Mouse (Mus musculus) left cerebral cortex, adult 9 months (tissue): ENCODE results near the gene Prss33.
"Not testable (repeated sequence)": the region's sequence is repeated elsewhere in the genome, so short reads cannot be mapped to it uniquely, and the experiment has no call there.

ENCODE experiments used
- DNase-seq, 2 experiments: peaks; one replicate each; pipeline ENCODE4 v3.0.0; 2022; ENCODE audit warnings: low spot score in 2 of 2

Prss33 gene

GRCm38 (mm10) chr17:23836006-23836575, at the start of gene Prss33:
Prss33 (minus strand) TSS chr17:23836056.
- DNase-seq = no peak

DNA sequence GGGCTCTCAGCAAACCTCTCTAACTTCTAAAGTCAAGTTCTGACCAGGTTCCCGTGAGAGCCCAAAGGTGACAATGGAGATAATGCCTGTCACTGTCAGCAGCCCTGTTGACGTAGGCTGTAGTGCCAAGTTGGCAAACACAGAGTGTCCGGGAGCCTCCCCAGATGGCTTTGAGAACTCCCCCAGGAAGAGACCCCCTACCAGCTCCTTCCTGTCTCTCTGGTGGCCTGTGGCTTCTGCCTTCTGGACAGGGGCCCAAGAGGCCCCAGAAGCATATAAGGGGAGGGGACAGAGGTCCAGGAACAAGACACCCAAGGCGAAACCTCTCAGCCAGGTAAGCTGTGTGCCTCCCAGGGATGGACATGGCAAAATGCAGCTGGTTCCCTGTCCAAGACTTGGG, 44.7 kb upstream of the Prss33 start, which contains the start of the genes Dcpp1 and Dcpp2:
Gene Dcpp1 (plus strand): TSS at position 301 of the 400 bp plus-strand sequence.
Gene Dcpp2 (plus strand): TSS at position 305 of the 400 bp plus-strand sequence.
- not testable (repeated sequence) for DNase-seq

- DNase-seq = peak in 1 of 2 experiments; percentile 7
These were observed 41.3 kb upstream of the Prss33 start for GRCm38 (mm10) chr17:23877166-23877565.

- DNase-seq = peak; percentile 25 to 46
These were observed 40.9 kb upstream of the Prss33 start for GRCm38 (mm10) chr17:23876741-23877140.

GRCm38 (mm10) chr17:23873884-23874856, 38.3 kb upstream of the Prss33 start:
- DNase-seq = peak in 1 of 2 experiments; percentile 46

- DNase-seq = no peak
These were observed 32.7 kb upstream of the Prss33 start for GRCm38 (mm10) chr17:23868513-23868912.

- no peak for DNase-seq
These were observed 31.9 kb upstream of the Prss33 start, which contains the start of gene Prss21 for GRCm38 (mm10) chr17:23867756-23868155. Prss21 (plus strand) TSS chr17:23868056.

DNA sequence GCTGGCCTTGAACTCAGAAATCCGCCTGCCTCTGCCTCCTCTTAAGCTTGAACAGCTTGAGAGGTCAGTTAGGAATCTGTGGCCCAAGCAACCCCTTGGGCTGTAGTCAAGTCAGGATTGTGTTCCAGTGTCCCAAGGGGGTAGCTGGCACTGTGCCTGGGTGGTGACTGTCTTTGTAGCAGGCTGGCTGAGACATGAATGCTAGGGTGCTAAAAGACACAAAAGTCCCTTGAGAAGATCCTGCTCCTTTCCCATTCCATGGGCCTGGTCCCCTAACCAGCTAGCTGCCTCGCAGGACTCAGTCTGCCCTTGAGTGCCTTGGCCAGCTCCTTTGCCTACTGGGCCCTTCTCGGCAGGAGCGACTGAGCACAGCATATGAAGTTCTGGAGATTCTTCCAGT, 27.1 kb upstream of the Prss33 start:
- DNase-seq = no peak

GRCm38 (mm10) chr17:23857913-23858312, 22.1 kb upstream of the Prss33 start:
- no peak for DNase-seq

DNA sequence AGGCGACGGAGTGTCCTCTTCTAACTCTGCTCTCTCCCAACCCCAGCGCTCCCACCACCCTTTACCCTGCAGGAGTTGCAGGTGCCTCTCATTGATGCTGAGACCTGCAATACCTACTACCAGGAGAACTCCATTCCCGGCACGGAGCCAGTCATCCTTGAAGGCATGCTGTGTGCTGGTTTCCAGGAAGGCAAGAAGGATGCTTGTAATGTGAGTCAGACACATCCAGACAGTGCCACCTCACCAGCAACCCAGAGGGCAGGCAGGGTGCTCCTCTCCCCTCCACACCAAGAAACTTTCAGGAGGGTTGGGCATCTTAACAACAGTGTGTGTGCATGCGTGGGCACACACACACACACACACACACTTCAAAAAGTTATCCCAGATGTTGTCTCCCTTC, 21.3 kb upstream of the Prss33 start:
- no peak for DNase-seq

DNA sequence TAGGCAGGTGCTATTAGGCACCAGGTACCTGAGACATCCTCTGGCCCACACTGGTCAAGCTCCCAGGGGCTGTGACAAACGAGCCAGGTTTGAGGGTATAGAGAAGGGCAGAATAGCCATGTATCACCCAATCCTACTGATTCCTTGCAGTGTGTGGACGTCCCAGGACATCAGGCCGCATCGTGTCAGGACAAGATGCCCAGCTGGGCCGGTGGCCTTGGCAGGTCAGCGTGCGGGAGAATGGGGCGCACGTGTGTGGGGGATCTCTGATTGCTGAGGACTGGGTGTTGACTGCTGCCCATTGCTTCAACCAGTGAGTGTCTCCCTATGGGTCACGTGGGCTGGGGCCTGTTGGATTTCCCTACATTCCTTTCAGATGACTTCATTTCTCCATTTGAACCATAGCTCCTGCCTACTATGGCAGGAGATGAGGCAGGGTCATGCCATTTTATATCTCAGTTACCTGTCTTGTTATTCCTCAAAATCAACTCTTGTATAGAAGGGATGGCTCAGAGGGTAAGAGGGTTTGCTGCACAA, 18.4 kb upstream of the Prss33 start:
- DNase-seq = no peak

- DNase-seq = no peak
These were observed 17.4 kb upstream of the Prss33 start for GRCm38 (mm10) chr17:23853292-23853691.

DNA sequence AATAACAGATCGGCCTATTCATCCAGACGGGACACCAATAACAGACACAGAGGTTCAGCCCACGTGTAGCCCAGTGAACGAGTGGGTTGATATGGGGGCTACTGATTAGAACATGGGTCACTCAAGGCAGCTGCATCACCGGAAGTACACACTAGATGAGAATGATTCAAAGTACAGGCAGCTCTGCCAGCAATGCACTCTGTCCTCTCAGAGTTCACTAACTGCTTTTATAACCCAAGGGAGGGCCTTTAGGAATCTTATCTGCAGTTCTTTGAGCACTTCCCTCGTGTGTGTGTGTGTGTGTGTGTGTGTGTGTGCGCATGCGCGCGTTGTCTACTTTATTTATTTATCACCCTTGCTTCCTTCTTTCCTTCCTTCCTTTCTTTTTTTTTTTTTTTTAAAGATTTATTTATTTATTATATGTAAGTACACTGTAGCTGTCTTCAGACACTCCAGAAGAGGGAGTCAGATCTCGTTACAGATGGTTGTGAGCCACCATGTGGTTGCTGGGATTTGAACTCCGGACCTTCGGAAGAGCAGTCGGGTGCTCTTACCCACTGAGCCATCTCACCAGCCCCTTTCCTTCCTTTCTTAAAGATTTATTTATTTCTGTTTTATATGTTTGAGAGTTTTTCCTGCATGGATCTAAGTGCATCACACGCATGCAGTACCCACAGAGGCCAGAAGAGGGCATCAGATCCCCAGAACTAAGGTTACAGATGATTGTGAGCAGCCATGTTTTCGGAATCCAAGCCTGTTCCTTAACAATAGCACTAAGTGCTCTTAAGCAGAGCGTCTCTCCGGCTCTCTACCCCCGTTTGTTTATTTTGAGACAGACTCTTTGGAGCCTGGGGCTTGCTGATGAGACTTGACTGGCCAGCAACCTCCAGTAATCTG, 15.2 kb upstream of the Prss33 start:
- peak in 1 of 2 experiments; percentile 66 for DNase-seq

- DNase-seq = no peak
These were observed 14.2 kb upstream of the Prss33 start for GRCm38 (mm10) chr17:23850028-23850427.

- DNase-seq = no peak
These were observed 8.0 kb upstream of the Prss33 start, which contains the start of the genes Prss32 and Prss41 for GRCm38 (mm10) chr17:23843812-23844273. Prss32 (plus strand) TSS chr17:23843855. Prss41 (minus strand) TSS chr17:23844172.

DNA sequence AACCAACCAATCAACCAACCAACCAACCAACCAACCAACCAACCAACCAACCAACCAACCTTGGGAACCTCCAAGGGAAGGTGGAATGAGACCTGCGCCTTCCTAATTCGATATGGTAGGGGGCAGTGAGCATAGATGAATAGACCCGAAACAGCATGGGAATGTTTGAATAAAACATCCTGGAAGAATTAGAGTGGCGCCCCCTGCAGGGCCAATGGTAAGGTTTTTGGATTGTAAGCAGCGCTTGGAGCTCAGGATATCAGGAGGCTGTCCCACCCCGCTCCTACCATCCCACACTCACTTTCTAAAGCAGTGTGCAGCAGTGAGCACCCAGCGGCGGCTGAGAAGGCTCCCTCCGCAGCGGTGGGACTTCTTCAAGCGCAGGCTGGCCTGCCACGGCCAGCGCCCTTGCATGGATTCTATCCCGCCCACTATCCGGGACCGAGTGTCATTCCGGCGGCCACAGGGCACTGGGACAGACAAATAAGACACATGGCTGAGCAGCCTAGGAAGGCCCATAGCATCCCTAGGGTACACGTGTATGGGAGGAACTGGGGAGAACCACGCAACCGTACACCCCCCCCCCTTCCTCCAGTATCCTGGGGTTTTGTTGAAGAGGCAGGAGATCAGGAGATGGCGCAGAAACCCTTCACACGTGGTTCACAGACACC, 7.4 kb upstream of the Prss33 start:
- no peak for DNase-seq

DNA sequence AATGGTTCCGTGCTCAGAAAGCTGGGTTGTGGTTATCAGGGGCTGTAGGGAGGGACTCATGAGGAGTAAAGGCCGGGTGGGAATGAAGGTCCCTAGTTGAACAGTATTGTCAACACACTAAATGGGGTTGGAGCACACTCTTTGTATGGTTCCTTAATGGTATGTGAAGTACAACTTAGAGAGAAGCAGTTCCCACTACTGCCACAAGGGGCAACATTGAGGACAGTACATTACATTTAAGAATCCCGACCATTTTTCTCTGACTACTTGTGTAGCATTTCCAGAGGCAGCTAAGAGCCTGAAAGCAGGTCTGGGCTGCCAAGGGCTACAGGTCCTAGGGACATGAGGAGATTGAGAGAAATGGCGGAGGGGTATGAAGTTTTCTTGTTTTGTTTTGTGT, 5.3 kb upstream of the Prss33 start:
- DNase-seq = peak in 1 of 2 experiments; percentile 63

DNA sequence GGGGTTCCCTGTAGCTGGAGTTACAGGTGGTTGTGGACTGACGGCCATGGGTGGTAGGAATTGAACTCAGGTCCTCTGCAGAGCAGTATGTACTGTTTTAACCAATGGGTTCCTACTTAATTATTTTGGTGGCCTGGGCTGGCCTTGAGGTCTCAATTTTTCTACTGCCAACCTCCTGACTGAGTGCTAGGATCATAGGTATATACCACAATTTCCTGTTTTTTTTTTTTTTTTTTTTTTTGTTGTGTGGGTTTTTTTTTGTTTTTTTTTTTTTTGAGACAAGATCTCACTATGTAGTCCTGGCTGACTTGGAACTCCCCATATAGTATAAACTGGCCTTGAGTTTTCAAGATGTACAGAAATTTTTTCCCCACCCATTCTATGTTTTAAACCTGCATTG, 4.7 kb downstream of the Prss33 start:
- no peak for DNase-seq

DNA sequence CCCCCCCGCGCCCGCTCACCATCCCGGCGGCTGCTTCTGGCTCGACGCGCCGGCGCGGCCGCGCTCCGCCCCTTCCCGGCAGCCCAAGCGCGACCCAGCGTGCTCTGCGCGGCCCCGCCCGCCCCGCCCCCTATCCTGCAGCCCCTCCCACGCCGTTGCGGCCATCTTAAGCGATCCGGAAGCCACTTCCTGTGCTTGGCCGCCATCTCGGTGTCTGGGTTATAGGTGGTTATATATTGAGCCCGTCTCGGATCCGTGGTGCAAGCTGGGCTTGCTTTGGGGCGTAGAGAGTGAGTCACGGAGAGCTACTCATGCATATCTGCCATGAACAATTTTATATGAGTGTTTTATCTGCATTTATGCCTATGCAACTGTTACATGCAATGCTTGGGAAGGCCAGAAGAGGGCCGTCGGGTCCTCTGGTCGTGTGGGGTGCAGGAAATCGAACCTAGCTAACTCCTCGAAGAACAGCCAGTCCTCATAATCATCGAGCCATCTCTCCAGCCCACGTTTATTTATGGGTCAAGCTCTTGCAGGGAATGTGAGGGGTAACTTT, 6.7 kb downstream of the Prss33 start, which contains the start of gene Elob:
Gene Elob (minus strand): TSS at position 73 of the 556 bp plus-strand sequence.
- peak; percentile 62 to 86 for DNase-seq
